Mouse (Mus musculus) kidney, postnatal 0 days (tissue): ENCODE data around the gene Lfng. TPM values are rescaled to one million over a fixed set of nuclear protein-coding genes. Genes with fewer than 3 reads are reported as not detected.

Experiments
- ATAC-seq: fragments of 200-750 bp; cut with Nextera tagmentation; replicated peaks from 2 replicates; pipeline ENCODE4 v1.8.0; 2017; ENCODE audit warnings: low read depth, moderate number of reproducible peaks, moderate TSS enrichment, moderate library complexity; ENCODE audit not compliant: low FRiP score
- DNase-seq: peaks from one replicate; pipeline ENCODE4 v3.0.0-alpha.2; 2016; ENCODE audit warnings: low spot score
- H3K27ac ChIP-seq: fragments of 300-500 bp; sonication (generic); 2 replicates; pipeline ENCODE4 v1.5.1; 2014; ENCODE audit warnings: mild to moderate bottlenecking
- H3K27me3 ChIP-seq: fragments of 300-500 bp; sonication (generic); 2 replicates; pipeline ENCODE4 v1.6.1; 2014; ENCODE audit warnings: low read length, mixed read lengths; ENCODE audit not compliant: insufficient read depth
- H3K36me3 ChIP-seq: fragments of 300-500 bp; sonication (generic); 2 replicates; pipeline ENCODE4 v1.6.1; 2014; ENCODE audit warnings: low read length, mixed read lengths; ENCODE audit not compliant: insufficient read depth
- H3K4me1 ChIP-seq: fragments of 300-500 bp; sonication (generic); replicated peaks from 2 replicates; pipeline ENCODE4 v1.6.1; 2014; ENCODE audit warnings: antibody characterized with exemption, low read length, mixed read lengths; ENCODE audit not compliant: insufficient read depth
- H3K4me2 ChIP-seq: fragments of 300-500 bp; sonication (generic); 2 replicates; pipeline ENCODE4 v1.6.1; 2014; ENCODE audit warnings: mild to moderate bottlenecking, low read length, moderate library complexity, mixed read lengths
- H3K4me3 ChIP-seq: fragments of 300-500 bp; sonication (generic); replicated peaks from 2 replicates; pipeline ENCODE4 v1.5.1; 2014; ENCODE audit warnings: low read depth, low read length
- H3K9ac ChIP-seq: fragments of 300-500 bp; sonication (generic); 2 replicates; pipeline ENCODE4 v1.6.1; 2014; ENCODE audit warnings: low read depth, low read length
- H3K9me3 ChIP-seq: fragments of 300-500 bp; sonication (generic); replicated peaks from 2 replicates; pipeline ENCODE4 v1.6.1; 2016; ENCODE audit warnings: low read length, inconsistent platforms, mixed read lengths
- CTCF ChIP-seq: IDR thresholded peaks from 2 replicates; pipeline ENCODE4 v1.5.1; 2016; ENCODE audit warnings: antibody characterized with exemption, low read depth, mild to moderate bottlenecking, moderate library complexity
- WGBS: fragments of 180-500 bp; shearing (Covaris S2); extraction: QIAGEN DNeasy Blood & Tissue Kit; methylation state at CpG from one replicate; pipeline ENCODE4 v1.1.7; 2014; 5-methylcytosine and 5-hydroxymethylcytosine counted together
- polyA plus RNA-seq: library from polyadenylated mRNA; unstranded; fragments of >200 nt; fragmentation: Nextera tagmentation; extraction: Ambion mirVana; gene quantifications from 2 replicates; pipeline ENCODE4 v1.2.1, GENCODE M21; 2015

Gene Lfng
- polyA plus RNA-seq, 1 experiment from 2014 or later, result 28.8 TPM

GRCm38 (mm10) chr5:140661427-140661826 is 54.3 kb downstream of the Lfng start:
- no peak overlapping the region for H3K4me2 ChIP-seq
- 61% methylated on average over 8 of the region's 8 CpGs for WGBS

DNA sequence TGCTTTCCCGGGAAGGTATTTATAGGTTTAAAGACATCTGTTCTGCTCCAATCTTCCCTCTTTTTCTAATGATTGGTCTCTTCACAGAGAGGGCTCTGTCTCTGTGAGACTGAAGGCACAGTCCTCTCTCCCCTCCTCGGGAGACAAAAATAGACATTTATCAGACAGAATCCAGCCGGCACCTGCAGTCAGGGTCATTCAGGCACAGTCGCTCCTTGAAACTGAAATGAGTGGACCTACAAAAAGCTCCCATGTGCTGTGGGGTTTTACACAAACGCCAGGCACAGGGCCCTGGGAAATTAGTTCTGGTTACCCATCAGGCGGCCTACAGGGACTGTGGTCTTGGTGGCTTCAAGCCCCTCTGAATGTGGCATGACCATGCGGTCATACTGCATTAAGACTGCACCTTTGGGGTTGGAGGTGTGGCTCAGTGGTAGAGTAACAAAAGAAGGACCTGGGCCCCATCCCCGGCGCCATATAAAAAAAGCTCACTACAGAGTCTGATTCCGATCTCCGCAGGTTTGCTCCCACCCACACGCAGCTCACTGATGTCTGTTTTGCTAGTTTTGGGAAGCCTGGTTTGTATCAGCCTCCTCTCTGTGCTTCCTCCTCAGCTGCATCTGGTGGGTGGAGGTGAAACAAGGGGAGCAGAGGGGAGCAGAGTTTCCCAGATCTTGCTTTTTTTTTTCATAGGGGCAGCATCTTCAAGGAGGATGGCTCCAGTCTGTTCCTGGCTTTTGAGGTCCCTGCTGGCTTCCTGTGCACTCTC is 54.9 kb downstream of the Lfng start:
- no peaks in the 10 kb centered on the region for H3K27me3 ChIP-seq
- no peak overlapping the region for H3K9ac ChIP-seq
- no peaks in the 10 kb centered on the region for H3K4me1 ChIP-seq
- H3K4me3 ChIP-seq, result no peak overlapping the region
- WGBS, result 65% methylated on average over 12 of the region's 12 CpGs
- DNase-seq (no peak), ATAC-seq (no peak)
- TF ChIP-seq CTCF, result no peak
- H3K27ac ChIP-seq, result no peak overlapping the region
- no peak overlapping the region for H3K4me2 ChIP-seq
- no peaks in the 10 kb centered on the region for H3K36me3 ChIP-seq
- no peaks in the 10 kb centered on the region for H3K9me3 ChIP-seq

More at GRCm38 (mm10) chr5:140661427-140661826, 54.3 kb downstream of the Lfng start:
- Histone ChIP-seq H3K27ac (no peak overlapping the region), H3K27me3 (no peaks in the 10 kb centered on the region), H3K36me3 (no peaks in the 10 kb centered on the region), H3K4me1 (no peaks in the 10 kb centered on the region), H3K9ac (no peak overlapping the region), H3K9me3 (no peaks in the 10 kb centered on the region), H3K4me3 (no peak overlapping the region)
- ATAC-seq (no peak), DNase-seq (no peak)
- no peak for TF ChIP-seq CTCF

- Histone ChIP-seq H3K36me3 (no peaks in the 10 kb centered on the region), H3K4me3 (no peak overlapping the region), H3K27me3 (no peaks in the 10 kb centered on the region), H3K9me3 (no peaks in the 10 kb centered on the region), H3K4me2 (no peak overlapping the region), H3K4me1 (no peaks in the 10 kb centered on the region), H3K27ac (no peak overlapping the region; the same call in 1 of the 2 replicates), H3K9ac (no peak overlapping the region)
- WGBS, result 50% methylated on average over 17 of the region's 17 CpGs
- ATAC-seq, result 0 out of 2 replicates have a peak, but pooled peaks have one; percentile 26
- no peak for DNase-seq
- TF ChIP-seq CTCF, result no peak
Observed at GRCm38 (mm10) chr5:140662741-140663592, 55.8 kb downstream of the Lfng start.

DNA sequence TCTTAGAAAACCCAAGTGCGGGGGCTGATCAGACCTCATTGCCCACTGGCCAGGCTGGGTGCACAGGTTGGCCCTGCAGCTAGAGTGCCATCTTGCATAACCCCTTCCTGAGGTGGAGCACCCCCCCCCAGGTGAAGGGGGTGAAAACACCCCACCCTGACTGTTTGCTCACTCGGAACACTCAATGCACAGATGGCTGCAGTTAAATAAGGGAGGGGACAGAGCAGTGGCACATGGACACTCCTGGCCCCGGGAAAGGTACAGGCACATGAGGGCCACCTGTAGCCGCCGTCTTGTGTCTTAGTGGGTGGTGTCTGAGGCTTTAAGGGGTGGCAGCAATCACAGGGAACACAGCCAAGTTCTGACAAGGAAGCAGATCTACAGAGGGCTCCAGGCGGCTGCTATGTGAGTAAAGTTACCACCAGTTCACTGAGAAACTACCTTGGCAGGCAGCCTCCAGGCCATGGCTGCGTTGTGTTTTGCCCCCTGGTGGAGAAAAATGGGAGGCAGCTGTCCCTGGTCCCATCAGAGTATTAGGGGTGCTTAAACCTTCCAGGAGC is 56.6 kb downstream of the Lfng start:
- Histone ChIP-seq H3K9ac (no peak overlapping the region), H3K36me3 (peaks cover 3% of the 10 kb centered on the region; the same call in 1 of the 2 replicates), H3K4me2 (no peak overlapping the region), H3K27ac (no peak overlapping the region), H3K27me3 (no peaks in the 10 kb centered on the region), H3K4me1 (no peaks in the 10 kb centered on the region), H3K9me3 (no peaks in the 10 kb centered on the region), H3K4me3 (no peak overlapping the region)
- ATAC-seq, result peak; percentile 46
- 44% methylated on average over 7 of the region's 7 CpGs for WGBS
- DNase-seq, result peak; percentile 70
- peak; percentile 81 for TF ChIP-seq CTCF

Other genes starting within 250 kb of the Lfng start
- 28.8 and 31.8 TPM in 2 replicates for gene Snx8, start 218.1 kb upstream of the Lfng start, polyA plus RNA-seq
- gene Eif3b, start 188.0 kb upstream of the Lfng start, polyA plus RNA-seq, result 77.9 and 88.6 TPM in 2 replicates
- gene Gm4869, start 161.7 kb upstream of the Lfng start, polyA plus RNA-seq, result not detected in 2 replicates
- gene Chst12, start 101.8 kb upstream of the Lfng start, polyA plus RNA-seq, result 14.5 and 15.6 TPM in 2 replicates
- not detected in 2 replicates for gene Grifin, start 42.2 kb upstream of the Lfng start, polyA plus RNA-seq
- 21.7 and 25.3 TPM in 2 replicates for gene Ttyh3, start 41.7 kb downstream of the Lfng start, polyA plus RNA-seq
- 18.7 and 19.7 TPM in 2 replicates for gene Iqce, start 95.1 kb downstream of the Lfng start, polyA plus RNA-seq
- gene Brat1, start 97.7 kb downstream of the Lfng start, polyA plus RNA-seq, result 16.7 and 18.3 TPM in 2 replicates
- gene Amz1, start 116.8 kb downstream of the Lfng start, polyA plus RNA-seq, result 1.8 and 2.0 TPM in 2 replicates
- 28.1 and 48.8 TPM in 2 replicates for gene Gna12, start 223.1 kb downstream of the Lfng start, polyA plus RNA-seq